ENCODE assay signal across 15 mouse cellular contexts in genomic region chr5:124171781-124172180, GRCm38 (mm10). TPM values are rescaled to one million over a fixed set of nuclear protein-coding genes. Genes with fewer than 3 reads are reported as not detected.
DNase-seq lines count a peak whose midpoint lies in the region; ATAC-seq and TF ChIP-seq lines count a peak whose summit lies in the region.
"Had no signal": no experiment of that assay in that cellular context is flagged by ENCODE, and none has a peak within 500 bp of the region (broad histone marks: within the 10 kb centered on the region; RNA-seq: fewer than 3 reads in every experiment).

No protein-coding gene starts in this region.

- H3K36me3 ChIP-seq in forebrain, embryonic 10.5 days (replicated peaks): 0 out of 2 replicates have a peak, but pooled peaks cover 6% of the 10 kb centered on the region
- H3K36me3 ChIP-seq in forebrain, embryonic 15.5 days: no peaks in the 10 kb centered on the region
- no peaks in the 10 kb centered on the region for H3K36me3 ChIP-seq in heart, embryonic 16.5 days (ENCODE audit: control insufficient read depth, insufficient read depth)
- no peaks in the 10 kb centered on the region for H3K36me3 ChIP-seq in midbrain, embryonic 15.5 days (replicated peaks)
- H3K36me3 ChIP-seq: liver, embryonic 15.5 days; stomach, embryonic 15.5 days had no signal

- no peak for TF ChIP-seq CTCF in embryonic fibroblast, embryonic 13.5 days (IDR thresholded peaks at IDR 0.05; ENCODE audit: borderline replicate concordance, insufficient read depth, low read length)

- no peak overlapping the region for H3K4me2 ChIP-seq in forebrain, embryonic 15.5 days (replicated peaks)
- H3K4me2 ChIP-seq in heart, embryonic 16.5 days (ENCODE audit: low read depth, low read length): no peak overlapping the region
- H3K4me2 ChIP-seq in midbrain, embryonic 15.5 days: no peak overlapping the region
- H3K4me2 ChIP-seq: forebrain, embryonic 13.5 days; hindbrain, embryonic 14.5 days; liver, embryonic 15.5 days; stomach, embryonic 15.5 days had no signal

- no peaks in the 10 kb centered on the region for H3K9me3 ChIP-seq in forebrain, embryonic 10.5 days
- H3K9me3 ChIP-seq in forebrain, embryonic 15.5 days: no peaks in the 10 kb centered on the region
- no peaks in the 10 kb centered on the region for H3K9me3 ChIP-seq in heart, embryonic 16.5 days (replicated peaks; ENCODE audit: control insufficient read depth, low read length)
- no peaks in the 10 kb centered on the region for H3K9me3 ChIP-seq in midbrain, embryonic 15.5 days
- H3K9me3 ChIP-seq: forebrain, embryonic 13.5 days; liver, embryonic 15.5 days; stomach, embryonic 15.5 days had no signal

- 0 out of 2 replicates have a peak overlapping the region, but pooled peaks have one; percentile 30 for H3K27ac ChIP-seq in forebrain, embryonic 10.5 days
- H3K27ac ChIP-seq in forebrain, embryonic 15.5 days (replicated peaks): no peak overlapping the region
- peak overlapping the region; percentile 61; the same call in 1 of the 2 replicates for H3K27ac ChIP-seq in embryonic fibroblast, embryonic 13.5 days (ENCODE audit: insufficient read depth, low read length)
- peak overlapping the region; percentile 97 for H3K27ac ChIP-seq in heart, embryonic 16.5 days (ENCODE audit: low read length)
- no peak overlapping the region for H3K27ac ChIP-seq in midbrain, embryonic 15.5 days
- H3K27ac ChIP-seq: forebrain, embryonic 13.5 days; hindbrain, embryonic 14.5 days; liver, embryonic 15.5 days; macrophage; stomach, embryonic 15.5 days had no signal

- WGBS in forebrain, embryonic 10.5 days: 83% methylated on average over 9 of the region's 9 CpGs
- 60% methylated on average over 9 of the region's 9 CpGs for WGBS in forebrain, embryonic 15.5 days
- WGBS in heart, embryonic 16.5 days: 24% methylated on average over 9 of the region's 9 CpGs
- WGBS in midbrain, embryonic 15.5 days: 68% methylated on average over 9 of the region's 9 CpGs

- no peak for ATAC-seq in forebrain, embryonic 15.5 days (replicated peaks)
- peak; percentile 35; the same call in 1 of the 2 replicates for ATAC-seq in heart, embryonic 16.5 days (replicated peaks; ENCODE audit: extremely low read depth, insufficient read depth, low FRiP score)
- ATAC-seq in midbrain, embryonic 15.5 days (replicated peaks): no peak
- ATAC-seq: forebrain, embryonic 13.5 days had no signal

- H3K9ac ChIP-seq in forebrain, embryonic 15.5 days (replicated peaks): no peak overlapping the region
- peak overlapping the region; percentile 15; the same call in 1 of the 2 replicates for H3K9ac ChIP-seq in heart, embryonic 16.5 days (ENCODE audit: low read length)
- H3K9ac ChIP-seq in midbrain, embryonic 15.5 days: no peak overlapping the region
- H3K9ac ChIP-seq: forebrain, embryonic 13.5 days; hindbrain, embryonic 14.5 days; liver, embryonic 15.5 days; stomach, embryonic 15.5 days had no signal

- TF ChIP-seq POLR2A in embryonic fibroblast, embryonic 13.5 days (IDR thresholded peaks at IDR 0.05; ENCODE audit: low read depth, low read length): 0 out of 2 replicates have a peak, but pooled peaks have one; percentile 14

- intact Hi-C loops in gastrocnemius, postnatal 14 days (cut with DNase I; ENCODE audit: low total_unique reads): no loop called here

- peaks cover 70% of the 10 kb centered on the region for H3K4me1 ChIP-seq in forebrain, embryonic 10.5 days
- peaks cover 60% of the 10 kb centered on the region for H3K4me1 ChIP-seq in forebrain, embryonic 15.5 days
- peaks cover 5% of the 10 kb centered on the region for H3K4me1 ChIP-seq in embryonic fibroblast, embryonic 13.5 days (ENCODE audit: control insufficient read depth, insufficient read depth, low read length)
- H3K4me1 ChIP-seq in heart, embryonic 16.5 days (ENCODE audit: control insufficient read depth, insufficient read depth, low read length): peaks cover 73% of the 10 kb centered on the region
- H3K4me1 ChIP-seq in midbrain, embryonic 15.5 days: peaks cover 3% of the 10 kb centered on the region; the same call in 1 of the 2 replicates

- H3K4me3 ChIP-seq in forebrain, embryonic 10.5 days: no peak overlapping the region
- no peak overlapping the region for H3K4me3 ChIP-seq in forebrain, embryonic 15.5 days
- H3K4me3 ChIP-seq in embryonic fibroblast, embryonic 13.5 days (ENCODE audit: insufficient read depth, low read length): no peak overlapping the region
- no peak overlapping the region for H3K4me3 ChIP-seq in heart, embryonic 16.5 days (ENCODE audit: low read length)
- no peak overlapping the region for H3K4me3 ChIP-seq in midbrain, embryonic 15.5 days
- H3K4me3 ChIP-seq: forebrain, embryonic 13.5 days; liver, embryonic 15.5 days; stomach, embryonic 15.5 days had no signal

- DNase-seq in forebrain, embryonic 10.5 days (ENCODE audit: extremely low spot score, low spot score): no peak
- peak; percentile 67 for DNase-seq in adipocyte (ENCODE audit: low spot score)
- DNase-seq in left cerebral cortex, adult 9 months (ENCODE audit: low spot score in 2 of 2): no peak
- no peak for DNase-seq in gastrocnemius, postnatal 14 days
- DNase-seq: cerebellum, adult 8-10 months; kidney, adult 8-10 months had no signal

- peaks cover 5% of the 10 kb centered on the region; the same call in 1 of the 2 replicates for H3K27me3 ChIP-seq in forebrain, embryonic 10.5 days (ENCODE audit: poor library complexity, severe bottlenecking)
- H3K27me3 ChIP-seq in forebrain, embryonic 15.5 days: no peaks in the 10 kb centered on the region
- no peaks in the 10 kb centered on the region for H3K27me3 ChIP-seq in heart, embryonic 16.5 days (ENCODE audit: control insufficient read depth, insufficient read depth, low read length)
- H3K27me3 ChIP-seq in midbrain, embryonic 15.5 days (replicated peaks): no peaks in the 10 kb centered on the region
- H3K27me3 ChIP-seq: forebrain, embryonic 13.5 days; liver, embryonic 15.5 days; stomach, embryonic 15.5 days had no signal

RNA-seq across cellular contexts. Expression of gene Arl6ip4, which starts 55.9 kb away (rescaled TPM):
- 136 and 140 TPM in 2 replicates for polyA plus RNA-seq in forebrain, embryonic 10.5 days (2016; fragmentation: Nextera tagmentation; extraction: Ambion mirVana)
- polyA plus RNA-seq in forebrain, embryonic 15.5 days (2015; fragmentation: Nextera tagmentation; extraction: Ambion mirVana): 72.7 and 75.5 TPM in 2 replicates
- 46.4 and 57.0 TPM in 2 replicates for polyA plus RNA-seq in embryonic fibroblast, embryonic 13.5 days (2011; ENCODE audit: insufficient read length, low read depth, missing spikeins)
- polyA plus RNA-seq in heart, embryonic 16.5 days (2015; fragmentation: Nextera tagmentation; extraction: Ambion mirVana): 72.6 and 78.1 TPM in 2 replicates
- total RNA-seq in gastrocnemius, postnatal 14 days (2021): 10 to 100 TPM; 42.8 to 46.5 TPM
- polyA plus RNA-seq in midbrain, embryonic 15.5 days (2015; fragmentation: Nextera tagmentation; extraction: Ambion mirVana): 79.6 and 81.1 TPM in 2 replicates

RNA-seq across cellular contexts. Expression of gene Ogfod2, which starts 59.7 kb away (rescaled TPM):
- 16.8 and 17.8 TPM in 2 replicates for polyA plus RNA-seq in forebrain, embryonic 10.5 days (2016; fragmentation: Nextera tagmentation; extraction: Ambion mirVana)
- polyA plus RNA-seq in forebrain, embryonic 15.5 days (2015; fragmentation: Nextera tagmentation; extraction: Ambion mirVana): 34.7 and 35.0 TPM in 2 replicates
- 9.6 and 12.8 TPM in 2 replicates for polyA plus RNA-seq in embryonic fibroblast, embryonic 13.5 days (2011; ENCODE audit: insufficient read length, low read depth, missing spikeins)
- polyA plus RNA-seq in heart, embryonic 16.5 days (2015; fragmentation: Nextera tagmentation; extraction: Ambion mirVana): 21.3 and 24.2 TPM in 2 replicates
- total RNA-seq in gastrocnemius, postnatal 14 days (2021): 1 to 10 TPM; 6.8 to 8.8 TPM
- polyA plus RNA-seq in midbrain, embryonic 15.5 days (2015; fragmentation: Nextera tagmentation; extraction: Ambion mirVana): 37.7 and 38.0 TPM in 2 replicates

Comparison
In these comparisons a context has a peak if more than half of its experiments do, and no peak if none do; other contexts are left out.
1. H3K27ac ChIP-seq: peak in forebrain, embryonic 10.5 days (single experiment), embryonic fibroblast, embryonic 13.5 days (single experiment) and heart, embryonic 16.5 days (single experiment); none in forebrain, embryonic 15.5 days (single experiment) and midbrain, embryonic 15.5 days (single experiment).